Mouse (Mus musculus): ENCODE results near the gene Ganab. TPM values are rescaled to one million over a fixed set of nuclear protein-coding genes. Genes with fewer than 3 reads are reported as not detected.
A peak's percentile ranks its signal among the peaks of the same experiment; 100 is the strongest.
"Not testable (repeated sequence)": the region's sequence is repeated elsewhere in the genome, so short reads cannot be mapped to it uniquely, and the experiment has no call there.

Gene Ganab
- polyA plus RNA-seq, 2 experiments: 91.7 to 212 TPM

GRCm38 (mm10) chr19:8888511-8889385 is 9.1 kb upstream of the Ganab start, which contains the start of the genes 1810009A15Rik and Gm49416:
Gene 1810009A15Rik, plus strand, starts transcription at chr19:8888853.
Gene Gm49416, plus strand, starts transcription at chr19:8888926.
- peak; percentile 79; the same call in 1 of the 2 replicates for TF ChIP-seq POLR2A (IDR thresholded peaks at IDR 0.05; ENCODE audit: borderline replicate concordance, extremely low read depth, insufficient read depth, insufficient read length)
- Histone ChIP-seq H3K9me3 (ENCODE audit: control insufficient read depth, low read length) (no peaks in the 10 kb centered on the region), H3K4me1 (ENCODE audit: control insufficient read depth, insufficient read depth, low read length) (peaks cover 14% of the 10 kb centered on the region; the same call in 1 of the 2 replicates), H3K4me2 (replicated peaks; ENCODE audit: low read depth, low read length, severe bottlenecking) (peak within 1 kb of the TSS; percentile 84), H3K27me3 (ENCODE audit: control insufficient read depth, insufficient read depth, low read length) (no peaks in the 10 kb centered on the region), H3K9ac (ENCODE audit: low read depth, low read length, severe bottlenecking) (peak within 1 kb of the TSS; percentile 86), H3K4me3 (replicated peaks; ENCODE audit: low read length) (peak within 1 kb of the TSS; percentile 77), H3K27ac (replicated peaks; ENCODE audit: low read depth, low read length) (peak within 1 kb of the TSS; percentile 88), H3K36me3 (ENCODE audit: control insufficient read depth, insufficient read depth, low read length) (peaks cover 16% of the 10 kb centered on the region)
- WGBS: under 1% methylated on average over 58 of the region's 58 CpGs
- DNase-seq (ENCODE audit: low spot score) (peak; percentile 96), ATAC-seq (ENCODE audit: low FRiP score, low read depth) (peak; percentile 95)

GRCm38 (mm10) chr19:8892829-8893766 is 4.8 kb upstream of the Ganab start, which contains the start of gene Ints5:
Gene Ints5, plus strand, starts transcription at chr19:8893005.
- H3K4me1 ChIP-seq (ENCODE audit: control insufficient read depth, insufficient read depth, low read length): peaks cover 15% of the 10 kb centered on the region
- DNase-seq (ENCODE audit: low spot score) (peak; percentile 91), ATAC-seq (ENCODE audit: low FRiP score, low read depth) (peak; percentile 53)
- H3K27ac ChIP-seq (replicated peaks; ENCODE audit: low read depth, low read length): peak within 1 kb of the TSS; percentile 78
- peak within 1 kb of the TSS; percentile 80 for H3K4me3 ChIP-seq (replicated peaks; ENCODE audit: low read length)
- H3K9ac ChIP-seq (ENCODE audit: low read depth, low read length, severe bottlenecking): peak within 1 kb of the TSS; percentile 84
- H3K36me3 ChIP-seq (ENCODE audit: control insufficient read depth, insufficient read depth, low read length): peaks cover 43% of the 10 kb centered on the region
- peak within 1 kb of the TSS; percentile 71 for H3K4me2 ChIP-seq (replicated peaks; ENCODE audit: low read depth, low read length, severe bottlenecking)
- no peaks in the 10 kb centered on the region for H3K9me3 ChIP-seq (ENCODE audit: control insufficient read depth, low read length)
- no peaks in the 10 kb centered on the region for H3K27me3 ChIP-seq (ENCODE audit: control insufficient read depth, insufficient read depth, low read length)
- peak; percentile 67; the same call in 1 of the 2 replicates for TF ChIP-seq POLR2A (IDR thresholded peaks at IDR 0.05; ENCODE audit: borderline replicate concordance, extremely low read depth, insufficient read depth, insufficient read length)
- WGBS: 3% methylated on average over 54 of the region's 54 CpGs

GRCm38 (mm10) chr19:8895397-8895960 is 2.4 kb upstream of the Ganab start:
- peaks cover 39% of the 10 kb centered on the region for H3K36me3 ChIP-seq (ENCODE audit: control insufficient read depth, insufficient read depth, low read length)
- no peak overlapping the region for H3K4me2 ChIP-seq (replicated peaks; ENCODE audit: low read depth, low read length, severe bottlenecking)
- no peak for TF ChIP-seq POLR2A (IDR thresholded peaks at IDR 0.05; ENCODE audit: borderline replicate concordance, extremely low read depth, insufficient read depth, insufficient read length)

GRCm38 (mm10) chr19:8896231-8896630 is 1.6 kb upstream of the Ganab start:
- not testable (repeated sequence) for H3K27me3 ChIP-seq (ENCODE audit: control insufficient read depth, insufficient read depth, low read length); H3K4me3 ChIP-seq (replicated peaks; ENCODE audit: low read length); H3K4me2 ChIP-seq (replicated peaks; ENCODE audit: low read depth, low read length, severe bottlenecking); H3K9ac ChIP-seq (ENCODE audit: low read depth, low read length, severe bottlenecking); H3K27ac ChIP-seq (replicated peaks; ENCODE audit: low read depth, low read length); H3K9me3 ChIP-seq (ENCODE audit: control insufficient read depth, low read length); ATAC-seq (ENCODE audit: low FRiP score, low read depth); DNase-seq (ENCODE audit: low spot score)
- Histone ChIP-seq H3K36me3 (ENCODE audit: control insufficient read depth, insufficient read depth, low read length) (peaks cover 33% of the 10 kb centered on the region), H3K4me1 (ENCODE audit: control insufficient read depth, insufficient read depth, low read length) (peaks cover 19% of the 10 kb centered on the region)
- 87% methylated on average over 5 of the region's 5 CpGs for WGBS

More at GRCm38 (mm10) chr19:8895397-8895960, 2.4 kb upstream of the Ganab start:
- WGBS: 89% methylated on average over 9 of the region's 9 CpGs
- Histone ChIP-seq H3K9ac (ENCODE audit: low read depth, low read length, severe bottlenecking) (no peak overlapping the region), H3K27ac (replicated peaks; ENCODE audit: low read depth, low read length) (no peak overlapping the region), H3K27me3 (ENCODE audit: control insufficient read depth, insufficient read depth, low read length) (no peaks in the 10 kb centered on the region), H3K4me1 (ENCODE audit: control insufficient read depth, insufficient read depth, low read length) (peaks cover 19% of the 10 kb centered on the region), H3K4me3 (replicated peaks; ENCODE audit: low read length) (no peak overlapping the region), H3K9me3 (ENCODE audit: control insufficient read depth, low read length) (no peaks in the 10 kb centered on the region)
- ATAC-seq (ENCODE audit: low FRiP score, low read depth) (no peak), DNase-seq (ENCODE audit: low spot score) (no peak)

- Histone ChIP-seq H3K9ac (ENCODE audit: low read depth, low read length, severe bottlenecking) (peak overlapping the region; percentile 54), H3K36me3 (ENCODE audit: control insufficient read depth, insufficient read depth, low read length) (peaks cover 36% of the 10 kb centered on the region), H3K4me1 (ENCODE audit: control insufficient read depth, insufficient read depth, low read length) (peaks cover 19% of the 10 kb centered on the region), H3K27ac (replicated peaks; ENCODE audit: low read depth, low read length) (peak overlapping the region; percentile 78), H3K4me2 (replicated peaks; ENCODE audit: low read depth, low read length, severe bottlenecking) (peak overlapping the region; percentile 86), H3K4me3 (replicated peaks; ENCODE audit: low read length) (peak overlapping the region; percentile 95)
- DNase-seq (ENCODE audit: low spot score); H3K27me3 ChIP-seq (ENCODE audit: control insufficient read depth, insufficient read depth, low read length); H3K9me3 ChIP-seq (ENCODE audit: control insufficient read depth, low read length): not testable (repeated sequence)
- ATAC-seq (ENCODE audit: low FRiP score, low read depth): peak; percentile 38
- 18% methylated on average over 19 of the region's 21 CpGs for WGBS
Observed at GRCm38 (mm10) chr19:8897211-8897864, 533 bp upstream of the Ganab start.

All from limb, embryonic 14.5 days (tissue).